Comparison of ENCODE assay signal across 8 mouse cellular contexts in the genomic region with DNA sequence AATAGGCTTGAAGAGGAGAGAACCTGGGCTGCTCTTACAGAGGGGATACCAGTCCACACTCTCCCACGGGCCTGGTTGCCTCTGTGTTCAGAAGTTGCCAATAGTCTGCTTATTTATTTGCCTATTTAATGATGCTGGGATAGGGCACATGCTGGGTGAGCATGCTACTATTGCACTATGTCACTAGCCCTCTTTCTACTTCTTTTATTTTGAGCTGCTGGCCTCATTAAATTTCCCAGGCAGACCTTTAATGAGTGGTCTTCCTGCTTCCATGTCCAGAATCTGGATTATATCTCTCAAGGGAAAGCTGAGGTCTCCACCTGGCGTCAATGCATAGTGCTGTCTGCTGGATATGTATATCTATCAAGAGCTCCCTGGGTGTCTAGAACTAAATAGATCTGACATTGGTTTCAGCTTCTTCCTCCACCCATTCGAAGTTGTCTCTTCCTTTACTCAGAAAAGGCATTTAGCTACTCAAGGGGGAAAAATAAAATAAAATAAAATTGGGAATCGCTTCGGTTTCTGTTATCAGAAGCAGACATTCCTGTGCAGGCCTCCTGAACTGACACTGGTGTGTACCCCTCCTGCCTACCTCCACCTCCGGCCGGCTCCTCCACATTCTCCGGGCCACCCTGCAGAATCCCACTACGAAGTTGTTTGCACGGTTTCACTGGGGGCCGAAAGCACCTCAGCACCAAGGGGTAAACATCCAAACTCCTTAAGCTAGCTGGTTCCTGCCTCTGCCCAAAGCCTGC. TPM values are rescaled to one million over a fixed set of nuclear protein-coding genes. Genes with fewer than 3 reads are reported as not detected.
DNase-seq lines count a peak whose midpoint lies in the region; ATAC-seq and TF ChIP-seq lines count a peak whose summit lies in the region.

No protein-coding gene starts in this region.

- peaks cover 30% of the 10 kb centered on the region for H3K79me2 ChIP-seq in CH12.LX (replicated peaks; ENCODE audit: control insufficient read depth, extremely low read depth, insufficient read depth, poor library complexity, severe bottlenecking)

- no peak for TF ChIP-seq CTCF in gastrocnemius, adult 2 months (IDR thresholded peaks at IDR 0.05)
- no peak for TF ChIP-seq CTCF in CH12.LX (conservative IDR thresholded peaks at IDR 0.05 in 1 of 2, IDR thresholded peaks at IDR 0.05 in 1 of 2; ENCODE audit: low read depth in 2 of 2, low read length in 2 of 2)

- in situ Hi-C loops in CH12.LX (cut with MboI; ENCODE audit: low pct_ligation_motif_present, low pct_unique_long_range_greater_than_20kb, low sequenced_read_pairs): no loop called here

- dilution Hi-C loops in CH12.LX (cut with MboI; ENCODE audit: extremely low pct_ligation_motif_present, extremely low pct_unique_long_range_greater_than_20kb, low sequenced_read_pairs): no loop called here

- H3K4me1 ChIP-seq in CH12.LX (ENCODE audit: control insufficient read depth in 1 of 2, insufficient read depth in 2 of 2): peaks cover 6 to 58% of the 10 kb centered on the region in 2 experiments; a peak in 3 of 4 replicates
- H3K4me1 ChIP-seq in forebrain, embryonic 10.5 days: peaks cover 28% of the 10 kb centered on the region
- H3K4me1 ChIP-seq in liver, embryonic 15.5 days (replicated peaks): peaks cover 32% of the 10 kb centered on the region

- intact Hi-C loops in gastrocnemius, adult 2 months (cut with DNase I): no loop called here
- intact Hi-C loops in gastrocnemius, postnatal 14 days (cut with DNase I; ENCODE audit: low total_unique reads): no loop called here

- peak overlapping the region; percentile 36 for H3K9ac ChIP-seq in CH12.LX (ENCODE audit: insufficient read depth, low read depth)
- H3K9ac ChIP-seq in liver, embryonic 15.5 days: peak overlapping the region; percentile 50; the same call in 1 of the 2 replicates

- ATAC-seq in liver, embryonic 15.5 days (ENCODE audit: insufficient read depth): peak; percentile 59

- TF ChIP-seq RAD21 in CH12.LX (IDR thresholded peaks at IDR 0.05; ENCODE audit: low read depth, low read length): no peak

- TF ChIP-seq EP300 in CH12.LX (IDR thresholded peaks at IDR 0.05; ENCODE audit: low read length): no peak

- H3K4me3 ChIP-seq in gastrocnemius, adult 2 months: peak overlapping the region; percentile 81
- peak overlapping the region; percentile 47 to 94 (median 82) for H3K4me3 ChIP-seq in CH12.LX (replicated peaks in 1 of 3; ENCODE audit: low read depth in 2 of 3, low read length in 2 of 3, poor library complexity in 1 of 3)
- peak overlapping the region; percentile 70 for H3K4me3 ChIP-seq in forebrain, embryonic 10.5 days
- H3K4me3 ChIP-seq in liver, embryonic 15.5 days (replicated peaks): peak overlapping the region; percentile 62

- H3K9me3 ChIP-seq in CH12.LX (replicated peaks; ENCODE audit: low read length): no peaks in the 10 kb centered on the region
- H3K9me3 ChIP-seq in forebrain, embryonic 10.5 days: no peaks in the 10 kb centered on the region
- H3K9me3 ChIP-seq in liver, embryonic 15.5 days (replicated peaks): no peaks in the 10 kb centered on the region

- H3K4me2 ChIP-seq in CH12.LX (ENCODE audit: insufficient read depth, low read depth, poor library complexity, severe bottlenecking): peak overlapping the region; percentile 67
- H3K4me2 ChIP-seq in liver, embryonic 15.5 days: peak overlapping the region; percentile 85

- peak overlapping the region; percentile 89 for H3K27ac ChIP-seq in gastrocnemius, adult 2 months
- H3K27ac ChIP-seq in CH12.LX (ENCODE audit: insufficient read depth, low read depth): no peak overlapping the region
- peak overlapping the region; percentile 85 for H3K27ac ChIP-seq in forebrain, embryonic 10.5 days
- no peak overlapping the region; the same call in 1 of the 2 replicates for H3K27ac ChIP-seq in liver, embryonic 15.5 days (replicated peaks)

- DNase-seq in gastrocnemius, adult 2 months: no peak
- DNase-seq in gastrocnemius, postnatal 4 days (ENCODE audit: low spot score in 2 of 2): no peak
- DNase-seq in CH12.LX (ENCODE audit: extremely low read depth): no peak
- DNase-seq in forebrain, embryonic 10.5 days (ENCODE audit: extremely low spot score, low spot score): no peak
- DNase-seq in c-Kit-positive CD71-positive TER-119-positive erythroid progenitor cells, embryonic 14.5 days (ENCODE audit: low spot score): no peak
- no peak for DNase-seq in gastrocnemius, postnatal 14 days
- no peak for DNase-seq in urinary bladder, postnatal 4 days (ENCODE audit: low spot score in 2 of 2)

- no peaks in the 10 kb centered on the region for H3K27me3 ChIP-seq in CH12.LX (replicated peaks)
- no peaks in the 10 kb centered on the region for H3K27me3 ChIP-seq in forebrain, embryonic 10.5 days (ENCODE audit: poor library complexity, severe bottlenecking)
- no peaks in the 10 kb centered on the region for H3K27me3 ChIP-seq in liver, embryonic 15.5 days

- no peak for TF ChIP-seq POLR2A in CH12.LX (IDR thresholded peaks at IDR 0.05; ENCODE audit: low read depth, low read length)

- H3K36me3 ChIP-seq in CH12.LX (replicated peaks in 1 of 2; ENCODE audit: control insufficient read depth in 1 of 2, insufficient read depth in 1 of 2, low read length in 1 of 2): peaks cover 18 to 39% of the 10 kb centered on the region in 2 experiments
- H3K36me3 ChIP-seq in forebrain, embryonic 10.5 days (replicated peaks): 0 out of 2 replicates have a peak, but pooled peaks cover 2% of the 10 kb centered on the region
- H3K36me3 ChIP-seq in liver, embryonic 15.5 days (replicated peaks): peaks cover 6% of the 10 kb centered on the region; the same call in 1 of the 2 replicates

- 20% methylated on average over 11 of the region's 11 CpGs for WGBS in forebrain, embryonic 10.5 days
- 6% methylated on average over 11 of the region's 11 CpGs for WGBS in liver, embryonic 15.5 days (ENCODE audit: insufficient replicate concordance)

TF ChIP-seq in CH12.LX, 34 proteins besides CTCF, POLR2A, EP300 and RAD21:
- TF ChIP-seq KAT2A (IDR thresholded peaks at IDR 0.05; ENCODE audit: insufficient replicate concordance, low read length) (no peak), ETS1 (conservative IDR thresholded peaks at IDR 0.05; ENCODE audit: low read depth, low read length) (no peak), HCFC1 (IDR thresholded peaks at IDR 0.05; ENCODE audit: low read depth, low read length) (no peak), UBTF (IDR thresholded peaks at IDR 0.05; ENCODE audit: low read depth, low read length) (no peak), NELFE (IDR thresholded peaks at IDR 0.05; ENCODE audit: low read depth, low read length) (no peak), USF2 (conservative IDR thresholded peaks at IDR 0.05; ENCODE audit: low read depth, low read length) (no peak), MEF2A (IDR thresholded peaks at IDR 0.05; ENCODE audit: borderline replicate concordance, low read depth, low read length) (no peak), CHD2 (IDR thresholded peaks at IDR 0.05; ENCODE audit: low read length) (no peak), MAZ (IDR thresholded peaks at IDR 0.05; ENCODE audit: low read depth, low read length) (no peak), USF1 (IDR thresholded peaks at IDR 0.05; ENCODE audit: low read depth, low read length) (no peak), ZNF384 (IDR thresholded peaks at IDR 0.05; ENCODE audit: low read depth, low read length) (no peak), MYC (IDR thresholded peaks at IDR 0.05; ENCODE audit: low read depth, low read length) (no peak), RCOR1 (conservative IDR thresholded peaks at IDR 0.05; ENCODE audit: low read depth, low read length) (no peak), PAX5 (IDR thresholded peaks at IDR 0.05; ENCODE audit: low read length) (no peak), BHLHE40 (IDR thresholded peaks at IDR 0.05; ENCODE audit: low read depth, low read length) (no peak), MAFK (IDR thresholded peaks at IDR 0.05; ENCODE audit: insufficient replicate concordance, low read length) (no peak), JUND (conservative IDR thresholded peaks at IDR 0.05; ENCODE audit: low read depth, low read length) (no peak), ZMIZ1 (IDR thresholded peaks at IDR 0.05; ENCODE audit: low read depth, low read length) (no peak), NRF1 (IDR thresholded peaks at IDR 0.05; ENCODE audit: low read depth, low read length) (no peak)

RNA-seq across cellular contexts. Expression of a gene that starts 0.5 kb away (rescaled TPM):
- 1 to 10 TPM; 3.7 to 4.9 TPM for total RNA-seq in gastrocnemius, adult 2 months (2021)
- 10 to 100 TPM; 14.9 to 15.3 TPM for total RNA-seq in gastrocnemius, postnatal 4 days (2021)
- total RNA-seq in CH12.LX (2012; rRNA removed) (37.6 and 44.9 TPM in 2 replicates), CH12.LX (2014; rRNA removed) (30.1 and 31.7 TPM in 2 replicates)
- polyA plus RNA-seq in CH12.LX (2012; ENCODE audit: insufficient read length, low read depth): 33.1 and 39.2 TPM in 2 replicates
- polyA plus RNA-seq in forebrain, embryonic 10.5 days (2016; fragmentation: Nextera tagmentation; extraction: Ambion mirVana): 12.6 and 14.2 TPM in 2 replicates
- 14.4 and 18.8 TPM in 2 replicates for polyA plus RNA-seq in liver, embryonic 15.5 days (2015; fragmentation: Nextera tagmentation; extraction: Ambion mirVana)
- 1 to 10 TPM; 6.9 to 8.0 TPM for total RNA-seq in gastrocnemius, postnatal 14 days (2021)

RNA-seq across cellular contexts. Expression of a gene that starts 46.5 kb away (rescaled TPM):
- total RNA-seq in gastrocnemius, adult 2 months (2021): not detected
- 1 to 10 TPM; 1.2 to 2.0 TPM for total RNA-seq in gastrocnemius, postnatal 4 days (2021)
- total RNA-seq in CH12.LX (2012; rRNA removed) (1.3 and 2.2 TPM in 2 replicates), CH12.LX (2014; rRNA removed) (1.2 and 1.3 TPM in 2 replicates)
- 2.3 and 3.0 TPM in 2 replicates for polyA plus RNA-seq in CH12.LX (2012; ENCODE audit: insufficient read length, low read depth)
- polyA plus RNA-seq in forebrain, embryonic 10.5 days (2016; fragmentation: Nextera tagmentation; extraction: Ambion mirVana): 0.14 and 0.22 TPM in 2 replicates
- 0.18 and 0.23 TPM in 2 replicates for polyA plus RNA-seq in liver, embryonic 15.5 days (2015; fragmentation: Nextera tagmentation; extraction: Ambion mirVana)
- under 1 TPM; 0.20 to 0.35 TPM for total RNA-seq in gastrocnemius, postnatal 14 days (2021)

Comparison
In these comparisons a context has a peak if more than half of its experiments do, and no peak if none do; other contexts are left out.
1. H3K27ac ChIP-seq: peak in gastrocnemius, adult 2 months (single experiment) and forebrain, embryonic 10.5 days (single experiment); none in CH12.LX (single experiment) and liver, embryonic 15.5 days (single experiment).
2. Peak in every context shown above with its lines, with median percentiles within 50 percentile points of each other: H3K4me3 ChIP-seq.